Mouse (Mus musculus) kidney, embryonic 16.5 days (tissue): ENCODE data around the gene Fsip1. TPM values are rescaled to one million over a fixed set of nuclear protein-coding genes. Genes with fewer than 3 reads are reported as not detected.

Source experiments
- ATAC-seq: fragments of 200-750 bp; cut with Nextera tagmentation; 2 replicates; pipeline ENCODE4 v1.8.0; 2017; ENCODE audit warnings: moderate TSS enrichment; ENCODE audit not compliant: low FRiP score, low TSS enrichment
- H3K27ac ChIP-seq: fragments of 300-500 bp; sonication (generic); 2 replicates; pipeline ENCODE4 v1.5.1; 2014; ENCODE audit warnings: low read length
- H3K27me3 ChIP-seq: fragments of 300-500 bp; sonication (generic); 2 replicates; pipeline ENCODE4 v1.6.1; 2014; ENCODE audit warnings: low read length, control low read depth, mixed read lengths; ENCODE audit not compliant: insufficient read depth
- H3K36me3 ChIP-seq: fragments of 300-500 bp; sonication (generic); 2 replicates; pipeline ENCODE4 v1.6.1; 2014; ENCODE audit warnings: low read length, control low read depth, mixed read lengths; ENCODE audit not compliant: insufficient read depth
- H3K4me1 ChIP-seq: fragments of 300-500 bp; sonication (generic); 2 replicates; pipeline ENCODE4 v1.6.1; 2014; ENCODE audit warnings: low read length, control low read depth, mixed read lengths; ENCODE audit not compliant: insufficient read depth
- H3K4me2 ChIP-seq: fragments of 300-500 bp; sonication (generic); replicated peaks from 2 replicates; pipeline ENCODE4 v1.6.1; 2014; ENCODE audit warnings: low read depth, low read length
- H3K4me3 ChIP-seq: fragments of 300-500 bp; sonication (generic); 2 replicates; pipeline ENCODE4 v1.5.1; 2014; ENCODE audit warnings: mild to moderate bottlenecking, low read length
- H3K9ac ChIP-seq: fragments of 300-500 bp; sonication (generic); replicated peaks from 2 replicates; pipeline ENCODE4 v1.6.1; 2014; ENCODE audit warnings: low read length
- H3K9me3 ChIP-seq: fragments of 300-500 bp; sonication (generic); 2 replicates; pipeline ENCODE4 v1.6.1; 2016; ENCODE audit warnings: low read length, control low read depth
- WGBS: fragments of 180-500 bp; shearing (Covaris S2); extraction: QIAGEN DNeasy Blood & Tissue Kit; methylation state at CpG from one replicate; pipeline ENCODE4 v1.1.7; 2014; 5-methylcytosine and 5-hydroxymethylcytosine counted together
- polyA plus RNA-seq: library from polyadenylated mRNA; unstranded; fragments of >200 nt; fragmentation: Nextera tagmentation; extraction: Ambion mirVana; gene quantifications from 2 replicates; pipeline ENCODE4 v1.2.1, GENCODE M21; 2015

Gene Fsip1
- polyA plus RNA-seq, 1 experiment from 2014 or later = 0.70 TPM

DNA sequence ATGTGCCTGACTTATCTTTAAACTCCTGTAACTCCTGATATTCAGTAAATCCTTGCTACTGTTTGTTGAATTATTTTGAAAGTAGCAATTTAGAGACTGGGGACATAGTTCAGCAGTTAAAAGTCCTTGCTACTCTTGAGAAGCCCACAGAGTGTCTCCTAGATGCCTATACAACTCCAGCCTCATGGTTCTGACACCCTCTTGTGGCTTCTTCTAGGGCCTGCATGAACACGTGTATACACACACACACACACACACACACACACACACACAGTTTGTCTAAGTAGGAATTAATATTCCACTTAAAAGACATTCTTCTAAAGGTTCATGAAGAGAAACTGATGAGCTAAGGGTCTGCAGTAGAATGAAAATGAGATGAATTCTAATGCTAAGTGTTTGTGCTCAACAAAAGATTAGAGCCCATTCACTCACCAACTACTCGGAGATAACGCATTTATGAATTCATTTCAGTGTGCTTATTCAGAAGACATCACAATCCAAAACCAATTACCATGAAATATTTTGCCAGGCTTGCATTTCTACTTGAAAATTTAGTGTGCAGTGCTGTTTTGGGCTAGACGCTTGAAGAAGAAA, 28.2 kb downstream of the Fsip1 start:
- Histone ChIP-seq H3K27me3 (no peaks in the 10 kb centered on the region), H3K4me3 (no peak overlapping the region), H3K36me3 (no peaks in the 10 kb centered on the region), H3K27ac (no peak overlapping the region), H3K4me2 (no peak overlapping the region), H3K9ac (no peak overlapping the region), H3K4me1 (no peaks in the 10 kb centered on the region), H3K9me3 (no peaks in the 10 kb centered on the region)
- ATAC-seq = no peak
- 92% methylated on average over 4 of the region's 4 CpGs for WGBS

- ATAC-seq = no peak
- Histone ChIP-seq H3K4me1 (no peaks in the 10 kb centered on the region), H3K36me3 (no peaks in the 10 kb centered on the region), H3K9me3 (no peaks in the 10 kb centered on the region), H3K9ac (no peak overlapping the region), H3K27ac (no peak overlapping the region), H3K4me3 (no peak overlapping the region), H3K4me2 (no peak overlapping the region), H3K27me3 (no peaks in the 10 kb centered on the region)
- whole genome bisulfite sequencing = 81% methylated on average over 10 of the region's 10 CpGs
These were observed 31.3 kb downstream of the Fsip1 start for GRCm38 (mm10) chr2:118225316-118226041.

DNA sequence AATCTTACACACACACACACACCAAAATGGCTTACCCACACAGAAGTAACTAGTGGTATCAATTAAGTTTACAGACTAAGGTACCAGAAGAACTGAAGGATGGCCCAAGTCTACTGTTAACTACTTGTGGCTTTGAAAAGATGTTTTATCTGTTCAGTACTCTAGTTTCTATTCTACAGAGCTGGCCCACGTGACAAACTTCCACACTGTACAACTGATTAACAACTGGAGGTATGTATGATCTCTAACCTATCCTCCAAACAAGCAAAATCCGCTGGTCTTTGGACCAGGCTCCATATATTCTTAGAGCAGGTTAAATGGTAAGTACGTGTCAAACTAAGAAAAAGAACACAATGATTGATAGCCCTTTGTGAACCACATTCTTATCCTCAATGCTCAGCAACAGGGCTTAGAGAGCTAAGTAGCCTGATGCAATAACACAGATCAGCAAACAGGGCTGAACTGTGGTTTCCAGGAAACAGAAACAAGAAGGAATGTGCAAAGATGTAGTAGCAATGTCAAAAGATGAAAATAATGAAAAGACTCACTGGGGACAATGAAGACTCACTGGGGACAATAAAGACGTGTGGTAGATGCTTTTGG, 38.7 kb downstream of the Fsip1 start:
- Histone ChIP-seq H3K27me3 (no peaks in the 10 kb centered on the region), H3K4me1 (no peaks in the 10 kb centered on the region), H3K9ac (no peak overlapping the region), H3K4me3 (no peak overlapping the region), H3K9me3 (no peaks in the 10 kb centered on the region), H3K36me3 (no peaks in the 10 kb centered on the region), H3K4me2 (no peak overlapping the region), H3K27ac (no peak overlapping the region)
- ATAC-seq = no peak
- 57% methylated on average over 4 of the region's 4 CpGs for WGBS

DNA sequence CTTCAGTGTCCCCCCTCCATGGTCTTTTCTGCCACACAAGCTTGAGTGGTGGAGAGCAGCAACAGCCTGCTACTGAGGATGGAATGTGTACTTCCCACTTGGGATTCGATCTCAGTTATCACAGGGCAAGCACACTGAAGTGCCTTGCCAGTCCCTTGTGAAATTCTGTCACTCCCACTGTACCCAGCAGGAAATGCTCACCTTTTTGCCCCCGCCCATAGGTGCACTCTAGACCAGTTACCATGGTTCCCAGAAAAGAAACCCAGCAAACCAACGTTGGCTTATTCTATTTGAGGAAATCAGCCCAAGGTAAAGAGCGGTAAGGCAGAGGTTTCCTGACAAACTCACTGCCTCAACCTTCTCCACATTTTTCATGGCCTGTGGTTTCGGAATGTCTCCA, 47.1 kb downstream of the Fsip1 start:
- Histone ChIP-seq H3K4me2 (no peak overlapping the region), H3K4me3 (no peak overlapping the region), H3K27me3 (no peaks in the 10 kb centered on the region), H3K4me1 (no peaks in the 10 kb centered on the region), H3K9ac (no peak overlapping the region), H3K36me3 (no peaks in the 10 kb centered on the region), H3K27ac (no peak overlapping the region), H3K9me3 (no peaks in the 10 kb centered on the region)
- no peak for ATAC-seq
- WGBS = 76% methylated on average over 5 of the region's 5 CpGs

DNA sequence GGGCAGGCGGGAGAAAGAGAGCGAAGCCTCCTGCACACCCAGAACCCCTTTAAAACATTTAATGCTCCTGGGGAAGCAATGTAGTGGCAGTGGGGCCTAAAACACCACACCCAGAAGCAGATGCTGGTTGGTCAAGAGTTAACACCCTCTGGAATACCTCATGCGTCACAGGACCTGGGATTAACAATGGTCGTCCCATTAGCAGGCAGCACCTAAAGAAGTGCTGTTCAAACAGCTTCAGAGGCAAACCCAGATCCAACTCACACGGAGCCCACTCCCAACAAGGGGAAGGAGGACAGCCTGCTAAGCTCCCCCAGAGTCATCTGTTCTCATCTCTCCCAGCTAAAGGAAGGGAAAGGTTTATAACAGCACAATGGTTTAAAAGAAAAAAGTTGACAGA, 48.1 kb downstream of the Fsip1 start:
- H3K27me3 ChIP-seq = no peaks in the 10 kb centered on the region
- H3K36me3 ChIP-seq = no peaks in the 10 kb centered on the region
- no peak overlapping the region for H3K4me3 ChIP-seq
- peak overlapping the region; percentile 38; the same call in 1 of the 2 replicates for H3K9ac ChIP-seq
- H3K4me2 ChIP-seq = no peak overlapping the region
- H3K4me1 ChIP-seq = peaks cover 9% of the 10 kb centered on the region
- no peaks in the 10 kb centered on the region for H3K9me3 ChIP-seq
- H3K27ac ChIP-seq = no peak overlapping the region
- no peak for ATAC-seq
- 24% methylated on average over 5 of the region's 5 CpGs for WGBS

GRCm38 (mm10) chr2:118205991-118206585, 50.7 kb downstream of the Fsip1 start:
- H3K4me2 ChIP-seq = no peak overlapping the region
- no peaks in the 10 kb centered on the region for H3K9me3 ChIP-seq
- no peaks in the 10 kb centered on the region for H3K27me3 ChIP-seq
- H3K27ac ChIP-seq = no peak overlapping the region
- no peak for ATAC-seq
- 46% methylated on average over 8 of the region's 8 CpGs for WGBS
- H3K36me3 ChIP-seq = no peaks in the 10 kb centered on the region
- peaks cover 14% of the 10 kb centered on the region for H3K4me1 ChIP-seq
- H3K9ac ChIP-seq = no peak overlapping the region
- no peak overlapping the region for H3K4me3 ChIP-seq

DNA sequence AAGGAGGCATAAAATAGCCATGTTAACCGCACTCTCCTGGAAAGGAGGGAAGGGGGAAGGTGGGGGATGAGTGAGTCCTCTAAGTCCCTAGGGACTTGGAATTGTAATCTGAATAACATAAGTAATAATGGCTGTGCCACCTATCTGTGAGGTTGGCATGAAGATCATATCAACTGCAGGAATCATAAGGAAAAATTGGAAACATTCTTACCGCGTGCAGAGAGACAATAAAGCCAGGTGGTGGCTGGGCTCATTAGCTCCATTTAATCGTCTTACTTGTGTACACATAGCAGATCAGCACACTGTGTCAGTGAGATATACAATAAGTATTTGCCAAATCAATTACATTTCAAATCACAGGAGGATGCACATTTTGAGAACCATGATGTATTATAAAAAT, 52.1 kb downstream of the Fsip1 start:
- no peak overlapping the region for H3K4me2 ChIP-seq
- H3K4me3 ChIP-seq = no peak overlapping the region
- no peaks in the 10 kb centered on the region for H3K9me3 ChIP-seq
- H3K27ac ChIP-seq = no peak overlapping the region
- peaks cover 14% of the 10 kb centered on the region for H3K4me1 ChIP-seq
- no peaks in the 10 kb centered on the region for H3K36me3 ChIP-seq
- no peaks in the 10 kb centered on the region for H3K27me3 ChIP-seq
- no peak for ATAC-seq
- H3K9ac ChIP-seq = no peak overlapping the region
- WGBS = 79% methylated on average over 4 of the region's 4 CpGs

GRCm38 (mm10) chr2:118203739-118204461, 52.9 kb downstream of the Fsip1 start:
- Histone ChIP-seq H3K4me1 (peaks cover 14% of the 10 kb centered on the region), H3K9me3 (no peaks in the 10 kb centered on the region), H3K27me3 (no peaks in the 10 kb centered on the region), H3K4me2 (peak overlapping the region; percentile 34), H3K36me3 (no peaks in the 10 kb centered on the region), H3K4me3 (no peak overlapping the region), H3K27ac (peak overlapping the region; percentile 6), H3K9ac (no peak overlapping the region)
- peak; percentile 73 for ATAC-seq
- WGBS = 6% methylated on average over 16 of the region's 16 CpGs

DNA sequence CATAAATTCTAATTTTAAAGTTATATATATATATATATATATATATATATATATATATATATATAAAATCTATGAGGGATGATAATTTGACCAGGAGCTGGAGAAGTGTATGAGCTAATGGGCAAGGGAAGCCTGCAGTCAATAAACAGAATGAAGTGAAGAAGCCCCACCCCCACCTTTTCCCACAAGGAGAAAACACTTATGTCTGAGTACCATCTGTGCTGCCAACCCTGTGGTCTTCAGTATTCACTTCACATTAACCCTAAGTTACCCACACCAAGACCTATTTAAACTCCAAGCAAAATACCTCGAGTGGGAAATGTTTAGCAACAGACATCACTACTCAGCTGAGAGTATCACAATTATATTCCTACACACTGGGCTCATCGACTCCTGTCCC, 53.8 kb downstream of the Fsip1 start:
- no peaks in the 10 kb centered on the region for H3K27me3 ChIP-seq
- no peak for ATAC-seq
- no peaks in the 10 kb centered on the region for H3K9me3 ChIP-seq
- 55% methylated on average over 2 of the region's 2 CpGs for WGBS
- no peak overlapping the region for H3K4me3 ChIP-seq
- no peak overlapping the region for H3K27ac ChIP-seq
- H3K4me1 ChIP-seq = peaks cover 14% of the 10 kb centered on the region
- no peak overlapping the region for H3K4me2 ChIP-seq
- H3K9ac ChIP-seq = no peak overlapping the region
- H3K36me3 ChIP-seq = no peaks in the 10 kb centered on the region
